Mouse (Mus musculus) ovary, adult 18-20 months (tissue): ENCODE data around the gene Eps8.

Experiments used
- DNase-seq: peaks from one replicate; pipeline ENCODE4 v3.0.0; 2022; ENCODE audit warnings: low spot score, mixed read lengths

Gene Eps8

DNA sequence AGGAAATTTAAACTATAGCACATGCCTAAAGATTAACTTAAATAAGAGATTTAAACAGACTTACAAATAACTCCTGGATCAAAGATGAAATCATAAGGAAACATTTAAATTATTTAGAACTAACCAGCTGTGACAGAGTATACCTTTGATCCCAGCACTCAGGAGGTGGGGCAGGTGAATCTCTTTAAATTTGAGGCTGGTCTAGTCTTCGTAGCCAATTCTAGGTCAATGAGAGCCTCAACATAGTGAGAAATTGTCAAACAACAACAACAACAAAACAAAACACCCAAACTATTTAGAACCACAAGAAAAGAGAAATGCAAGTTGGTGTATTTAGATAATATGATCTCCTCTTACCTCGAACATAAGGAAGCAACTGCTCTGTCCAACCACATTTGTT, at the start of gene Eps8:
Eps8 (minus strand) TSS at position 101 of the 400 bp plus-strand sequence.
- DNase-seq = no peak

GRCm38 (mm10) chr6:137703431-137703830, 48.8 kb upstream of the Eps8 start:
- DNase-seq = no peak

- DNase-seq = no peak
These were observed 48.2 kb upstream of the Eps8 start for GRCm38 (mm10) chr6:137702918-137703317.

DNA sequence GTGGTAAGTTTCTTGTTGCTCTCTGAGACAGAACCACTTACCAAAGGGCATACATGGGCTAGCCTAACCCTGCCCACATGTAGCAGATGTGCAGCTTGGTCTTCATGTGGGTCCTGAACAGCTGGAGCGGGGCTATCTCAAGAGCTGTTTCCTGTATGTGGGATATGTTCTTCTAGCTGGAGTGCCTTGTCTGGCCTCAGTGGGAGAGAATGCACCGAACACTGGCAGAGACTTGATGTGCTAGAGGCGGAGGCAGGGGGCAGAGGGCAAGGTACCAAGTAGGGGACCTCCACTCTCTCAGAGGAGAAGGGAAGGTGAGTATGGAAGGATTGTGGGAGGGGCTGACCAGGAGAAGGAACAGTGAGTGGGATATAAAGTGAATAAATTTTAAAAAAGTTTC, 47.5 kb upstream of the Eps8 start:
- no peak for DNase-seq

- DNase-seq = no peak
These were observed 44.8 kb upstream of the Eps8 start for GRCm38 (mm10) chr6:137699434-137699833.

- DNase-seq = no peak
These were observed 41.9 kb upstream of the Eps8 start for GRCm38 (mm10) chr6:137696445-137697204.

- DNase-seq = no peak
These were observed 40.4 kb upstream of the Eps8 start for GRCm38 (mm10) chr6:137695046-137695445.

DNA sequence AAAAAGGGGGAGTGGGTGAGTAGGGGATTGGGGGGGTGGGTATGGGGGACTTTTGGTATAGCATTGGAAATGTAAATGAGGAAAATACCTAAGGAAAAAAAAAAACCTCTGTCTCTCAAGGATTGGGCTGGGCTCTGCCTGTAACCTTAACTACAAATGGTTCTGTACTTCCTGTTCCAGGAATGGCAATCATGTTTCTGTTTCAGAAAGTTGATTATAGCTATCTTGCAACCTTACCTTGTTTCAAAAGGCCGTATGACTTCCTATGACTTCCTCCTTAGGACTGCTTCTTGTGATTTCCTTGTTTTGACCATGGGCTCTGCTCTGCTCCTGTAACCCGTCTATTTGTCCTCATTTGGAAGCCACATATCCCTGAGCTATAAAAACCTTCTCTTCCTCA, 39.6 kb upstream of the Eps8 start:
- DNase-seq = no peak

DNA sequence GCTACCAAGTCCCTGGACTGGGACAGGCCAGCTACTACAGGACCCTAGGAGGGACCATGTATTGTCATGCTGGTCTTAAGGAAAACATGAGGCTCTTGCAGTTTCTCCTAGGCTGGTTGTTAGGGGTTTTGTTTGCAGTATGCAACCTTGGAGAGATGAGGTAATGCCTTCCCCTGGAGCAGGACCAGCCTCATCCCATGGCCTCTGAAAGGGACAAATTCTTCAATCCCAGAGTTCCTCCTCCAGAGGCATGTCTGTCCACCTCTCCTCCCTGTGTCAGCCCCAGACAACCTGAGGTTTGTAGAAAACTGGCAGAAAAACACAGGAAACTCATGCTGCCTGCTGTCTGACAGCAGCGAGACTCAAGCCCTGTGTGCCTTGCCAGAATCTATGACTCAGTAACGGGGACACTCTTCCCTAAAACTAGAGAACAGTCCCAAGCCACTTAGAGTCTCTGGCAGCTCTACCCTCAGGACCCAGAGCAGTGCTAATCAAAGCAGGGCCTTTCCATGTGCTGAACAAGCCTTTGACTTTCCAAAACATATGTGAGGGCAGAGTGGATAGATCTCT, 36.0 kb upstream of the Eps8 start:
- no peak for DNase-seq

DNA sequence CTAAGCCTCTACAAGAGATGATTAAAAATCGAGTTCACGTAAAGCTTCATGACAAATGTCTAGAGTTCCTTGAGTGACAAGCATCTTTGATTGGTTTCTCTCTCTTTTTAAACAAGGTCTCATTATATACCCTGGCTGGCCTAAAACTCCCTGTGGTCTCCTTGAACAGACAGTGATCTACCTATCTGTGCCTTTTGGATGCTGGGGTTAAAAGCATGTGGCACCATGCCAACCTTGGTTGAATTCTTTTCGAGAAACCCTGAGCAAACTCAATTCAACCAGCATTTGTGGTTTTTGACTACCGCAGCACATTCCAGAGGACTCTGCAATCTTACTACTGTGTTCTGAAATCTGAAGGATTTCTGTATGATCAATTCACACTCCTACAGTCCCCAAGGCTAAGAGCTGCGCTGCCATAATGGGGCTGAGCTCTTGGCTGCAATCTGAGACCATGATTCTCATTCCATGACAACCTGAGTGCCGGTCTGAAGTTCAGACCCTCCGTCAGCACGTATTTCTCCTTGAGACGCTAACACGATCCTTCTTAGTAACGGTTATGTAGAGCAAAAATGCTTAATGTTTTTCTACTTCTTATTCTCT, 33.9 kb upstream of the Eps8 start:
- DNase-seq = no peak

- no peak for DNase-seq
These were observed 33.4 kb upstream of the Eps8 start for GRCm38 (mm10) chr6:137688079-137688478.

DNA sequence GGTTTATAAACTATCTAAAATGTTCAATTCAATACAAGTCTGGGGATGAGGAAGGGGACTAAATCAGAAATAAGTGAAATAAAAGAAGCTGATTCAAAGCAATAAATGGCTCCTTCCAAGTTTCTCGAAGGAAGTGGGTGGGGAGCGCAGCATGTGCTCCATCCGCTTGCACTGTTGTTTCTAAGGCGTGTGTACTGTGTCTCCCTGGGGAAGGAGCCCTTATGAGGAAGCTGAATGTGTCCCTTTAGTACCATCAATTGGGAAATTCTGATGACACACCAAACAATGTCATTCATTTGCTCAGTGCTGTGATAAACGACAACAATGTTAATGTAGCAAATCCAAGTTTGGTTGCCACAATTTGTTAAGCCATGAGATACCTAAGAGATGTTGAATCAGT, 33.0 kb upstream of the Eps8 start:
- no peak for DNase-seq

DNA sequence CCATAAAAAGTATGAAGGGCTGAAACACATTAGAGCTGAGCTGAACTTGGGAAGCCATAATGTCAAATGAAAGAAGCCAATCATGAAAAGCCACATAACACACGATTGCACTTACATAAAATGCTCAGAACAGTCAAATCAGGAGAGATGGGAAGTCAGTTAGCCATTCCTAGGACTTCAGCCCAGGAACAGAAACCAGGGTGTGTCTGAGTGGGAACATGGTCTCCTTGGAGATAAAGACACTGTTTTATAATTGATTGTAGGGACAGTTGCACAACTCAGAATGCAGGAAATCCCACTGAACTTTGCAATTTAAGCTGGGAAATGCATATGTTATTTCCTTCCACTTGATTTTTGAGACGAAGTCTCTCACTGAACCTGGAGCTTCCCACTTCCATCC, 28.0 kb upstream of the Eps8 start:
- DNase-seq = no peak

- no peak for DNase-seq
These were observed 26.3 kb upstream of the Eps8 start for GRCm38 (mm10) chr6:137681000-137681399.

DNA sequence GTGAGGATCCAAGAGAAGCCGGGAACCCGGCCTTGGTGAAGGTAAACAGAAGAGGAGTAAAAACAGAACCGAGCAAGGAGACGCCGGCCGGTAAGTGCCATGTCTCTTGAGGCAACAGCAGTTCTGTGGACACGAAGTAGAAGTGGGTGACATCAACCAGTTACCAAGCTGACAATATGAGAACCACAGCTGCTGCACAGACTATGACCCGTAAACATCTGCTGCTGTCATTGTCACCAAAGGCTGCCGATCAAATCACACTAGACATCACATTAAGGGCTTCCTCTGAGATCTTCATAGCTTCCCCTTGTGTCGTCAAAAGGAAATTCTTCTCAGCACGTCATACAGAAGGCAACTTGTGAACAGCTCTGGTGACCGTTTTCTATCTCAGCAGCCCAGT, 21.9 kb upstream of the Eps8 start:
- DNase-seq = no peak

DNA sequence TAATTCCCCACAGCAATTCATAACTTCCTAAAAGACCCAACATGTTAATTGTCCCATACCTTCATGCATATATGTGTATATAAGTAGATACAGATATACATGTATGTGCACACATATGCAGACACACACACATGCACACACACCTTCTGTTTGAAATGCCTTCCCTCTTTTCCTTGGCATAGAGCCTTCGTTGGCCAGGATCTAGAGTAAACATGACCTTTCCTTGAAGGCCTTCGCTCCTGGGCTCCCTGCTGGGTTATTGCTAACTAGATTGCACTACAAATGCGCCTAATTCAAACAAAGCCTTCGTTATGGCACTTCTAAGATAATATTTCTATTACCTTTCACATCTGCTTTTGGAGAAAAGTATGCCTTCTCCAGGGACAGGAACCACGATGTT, 20.9 kb upstream of the Eps8 start:
- no peak for DNase-seq

- DNase-seq = no peak
These were observed 18.6 kb upstream of the Eps8 start for GRCm38 (mm10) chr6:137673301-137673700.

DNA sequence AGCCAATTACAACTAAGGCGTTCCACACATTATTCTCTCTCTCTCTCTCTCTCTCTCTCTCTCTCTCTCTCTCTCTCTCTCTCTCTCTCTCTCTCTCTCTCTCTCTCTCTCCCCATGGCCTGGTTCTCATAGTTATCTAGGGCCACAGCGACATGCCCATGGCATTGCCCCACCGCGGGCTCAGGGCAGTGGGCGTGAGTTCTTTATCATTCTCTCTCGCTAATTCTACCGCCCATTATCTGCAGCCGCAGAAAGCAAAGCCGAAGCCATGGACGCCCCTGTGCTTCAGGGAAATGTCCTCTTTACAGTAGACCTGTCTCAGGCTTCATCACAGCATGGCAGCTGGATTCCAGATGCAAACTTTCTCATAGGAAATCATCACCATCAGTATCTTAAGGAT, 16.9 kb upstream of the Eps8 start:
- no peak for DNase-seq

DNA sequence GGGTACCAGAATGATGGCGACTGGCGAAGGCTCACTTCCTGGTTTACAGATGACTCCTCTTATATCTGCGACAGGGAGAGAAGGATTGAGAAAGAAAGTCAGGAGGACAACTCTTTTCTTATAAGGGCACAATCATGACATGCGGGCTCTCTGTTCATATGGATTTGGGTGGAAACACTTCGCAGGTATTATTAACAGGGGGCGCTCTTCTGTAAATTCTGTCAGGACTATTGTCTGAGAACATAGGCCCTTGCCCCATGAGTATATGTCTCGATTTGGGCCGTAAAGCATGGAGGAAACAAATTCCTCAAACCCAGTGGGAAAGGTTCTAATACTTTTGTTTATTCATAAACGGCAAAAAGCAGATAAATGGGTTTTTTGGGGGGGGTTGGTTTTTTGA, 16.1 kb upstream of the Eps8 start:
- DNase-seq = no peak

GRCm38 (mm10) chr6:137669876-137670275, 15.2 kb upstream of the Eps8 start:
- no peak for DNase-seq

GRCm38 (mm10) chr6:137669433-137669832, 14.8 kb upstream of the Eps8 start:
- no peak for DNase-seq

- no peak for DNase-seq
These were observed 13.7 kb upstream of the Eps8 start for GRCm38 (mm10) chr6:137668331-137668730.

- DNase-seq = no peak
These were observed 13.0 kb upstream of the Eps8 start for GRCm38 (mm10) chr6:137667665-137668064.

DNA sequence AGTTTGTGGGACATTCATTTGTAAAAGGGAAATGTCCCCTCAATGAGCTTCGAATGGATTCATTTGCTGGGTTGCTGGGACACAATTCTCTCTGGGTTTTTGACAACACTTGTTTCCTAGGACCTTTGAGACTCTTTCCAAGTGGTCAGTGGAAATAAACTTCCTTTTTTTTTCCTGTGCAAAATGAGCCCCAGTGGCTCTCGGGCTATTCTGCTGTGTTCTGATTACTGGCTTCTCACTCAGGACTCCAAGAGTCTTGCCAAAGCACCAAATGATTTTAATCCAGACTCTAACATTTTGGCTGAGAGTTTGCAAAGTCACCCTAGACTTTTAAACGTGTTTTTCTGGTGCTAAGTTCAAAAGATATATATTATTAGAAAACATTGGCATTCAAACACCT, 10.3 kb upstream of the Eps8 start:
- no peak for DNase-seq
